Mouse (Mus musculus) MEL (cell line): ENCODE measurements around the gene Tsfm. TPM values are rescaled to one million over a fixed set of nuclear protein-coding genes. Genes with fewer than 3 reads are reported as not detected.

ENCODE experiments used
- DNase-seq: peaks from one replicate; pipeline ENCODE4 v3.0.0; 2011; ENCODE audit warnings: low read depth, low spot score
- H3K27ac ChIP-seq: 2 replicates; pipeline ENCODE4 v1.5.1; 2012; ENCODE audit warnings: low read depth, mild to moderate bottlenecking, control low read depth, low read length, moderate library complexity; ENCODE audit not compliant: control insufficient read depth
- H3K27me3 ChIP-seq, 2 experiments: fragments of 150-350 bp in 1 of 2; sonication (generic) in 1 of 2; 2 replicates each; pipeline ENCODE4 v1.6.1; 2012; ENCODE audit warnings: low read length in 2 of 2, mild to moderate bottlenecking in 2 of 2, improper control_type of control experiment in 1 of 2, moderate library complexity in 1 of 2; ENCODE audit not compliant: insufficient read depth in 2 of 2, control insufficient read depth in 1 of 2
- H3K36me3 ChIP-seq, 2 experiments: 2 replicates each; pipeline ENCODE4 v1.6.1; 2012 to 2014; ENCODE audit warnings: low read length in 2 of 2, improper control_type of control experiment in 1 of 2, inconsistent platforms in 1 of 2, mild to moderate bottlenecking in 1 of 2; ENCODE audit not compliant: insufficient read depth in 2 of 2, control insufficient read depth in 1 of 2
- H3K4me1 ChIP-seq, 2 experiments: fragments of 150-350 bp in 1 of 2; sonication (generic) in 1 of 2; 2 replicates each; pipeline ENCODE4 v1.6.1; 2012; ENCODE audit warnings: low read length in 2 of 2, improper control_type of control experiment in 1 of 2, mild to moderate bottlenecking in 1 of 2; ENCODE audit not compliant: insufficient read depth in 2 of 2, control insufficient read depth in 1 of 2
- H3K4me3 ChIP-seq, 2 experiments: fragments of 150-350 bp in 1 of 2; sonication (generic) in 1 of 2; 2 replicates each; pipeline ENCODE4 v1.5.1; 2012; ENCODE audit warnings: low read depth in 2 of 2, low read length in 2 of 2, mild to moderate bottlenecking in 2 of 2, moderate library complexity in 2 of 2, control low read depth in 1 of 2, improper control_type of control experiment in 1 of 2; ENCODE audit not compliant: control insufficient read depth in 1 of 2, insufficient read depth in 1 of 2
- H3K79me2 ChIP-seq: 2 replicates; pipeline ENCODE4 v1.6.1; 2012; ENCODE audit warnings: mild to moderate bottlenecking, low read length, moderate library complexity; ENCODE audit not compliant: control insufficient read depth, poor library complexity, insufficient read depth
- H3K9ac ChIP-seq: 2 replicates; pipeline ENCODE4 v1.6.1; 2012; ENCODE audit warnings: low read depth, mild to moderate bottlenecking, control low read depth, low read length, moderate library complexity; ENCODE audit not compliant: control insufficient read depth, poor library complexity, severe bottlenecking
- H3K9me3 ChIP-seq: fragments of 150-350 bp; sonication (generic); replicated peaks from 2 replicates; pipeline ENCODE4 v1.6.1; 2012; ENCODE audit warnings: mild to moderate bottlenecking, low read length, improper control_type of control experiment, moderate library complexity; ENCODE audit not compliant: insufficient read depth
- BHLHE40 ChIP-seq: IDR thresholded peaks from 2 replicates; pipeline ENCODE4 v1.6.1; 2012; ENCODE audit warnings: low read depth, mild to moderate bottlenecking, inconsistent platforms, low read length, improper control_type of control experiment, borderline replicate concordance
- CHD1 ChIP-seq: IDR thresholded peaks from 2 replicates; pipeline ENCODE4 v1.6.1; 2012; ENCODE audit warnings: low read depth, mild to moderate bottlenecking, inconsistent platforms, low read length, improper control_type of control experiment
- CHD2 ChIP-seq: IDR thresholded peaks from 2 replicates; pipeline ENCODE4 v1.6.1; 2011; ENCODE audit warnings: low read length, improper control_type of control experiment
- CTCF ChIP-seq, 3 experiments: IDR thresholded peaks in 2 of 3; conservative IDR thresholded peaks in 1 of 3; 2 replicates each; pipeline ENCODE4 v1.5.1; 2011 to 2012; ENCODE audit warnings: low read length in 3 of 3, low read depth in 2 of 3, mild to moderate bottlenecking in 2 of 3, improper control_type of control experiment in 1 of 3, inconsistent platforms in 1 of 3, mixed read lengths in 1 of 3, moderate library complexity in 1 of 3; ENCODE audit not compliant: control insufficient read depth in 1 of 3, insufficient read depth in 1 of 3, poor library complexity in 1 of 3, severe bottlenecking in 1 of 3
- E2F4 ChIP-seq: IDR thresholded peaks from 2 replicates; pipeline ENCODE4 v1.6.1; 2011; ENCODE audit warnings: low read depth, low read length, improper control_type of control experiment, borderline replicate concordance
- ELF1 ChIP-seq: IDR thresholded peaks from 2 replicates; pipeline ENCODE4 v1.6.1; 2014; ENCODE audit warnings: low read depth, mild to moderate bottlenecking, inconsistent platforms, low read length, improper control_type of control experiment, moderate library complexity
- EP300 ChIP-seq, 2 experiments: IDR thresholded peaks; 2 replicates each; pipeline ENCODE4 v1.6.1; 2011; ENCODE audit warnings: improper control_type of control experiment in 2 of 2, low read length in 2 of 2, low read depth in 1 of 2, mild to moderate bottlenecking in 1 of 2
- ETS1 ChIP-seq: IDR thresholded peaks from 2 replicates; pipeline ENCODE4 v1.6.1; 2012; ENCODE audit warnings: low read depth, mild to moderate bottlenecking, inconsistent platforms, low read length, improper control_type of control experiment, moderate library complexity
- GABPA ChIP-seq: IDR thresholded peaks from 2 replicates; pipeline ENCODE4 v1.6.1; 2012; ENCODE audit warnings: low read depth, mild to moderate bottlenecking, inconsistent platforms, low read length, improper control_type of control experiment, moderate library complexity
- GATA1 ChIP-seq: IDR thresholded peaks from 2 replicates; pipeline ENCODE4 v1.6.1; 2011; ENCODE audit warnings: low read depth, low read length, improper control_type of control experiment
- HCFC1 ChIP-seq: IDR thresholded peaks from 2 replicates; pipeline ENCODE4 v1.6.1; 2012; ENCODE audit warnings: low read depth, mild to moderate bottlenecking, inconsistent platforms, low read length, improper control_type of control experiment, moderate library complexity
- JUND ChIP-seq: IDR thresholded peaks from 2 replicates; pipeline ENCODE4 v1.6.1; 2011; ENCODE audit warnings: low read depth, mild to moderate bottlenecking, improper control_type of control experiment, low read length
- KAT2A ChIP-seq: conservative IDR thresholded peaks from 2 replicates; pipeline ENCODE4 v1.6.1; 2012; ENCODE audit warnings: low read depth, low read length, improper control_type of control experiment, inconsistent platforms
- MAFK ChIP-seq: IDR thresholded peaks from 2 replicates; pipeline ENCODE4 v1.6.1; 2011; ENCODE audit warnings: low read depth, mild to moderate bottlenecking, low read length, improper control_type of control experiment, borderline replicate concordance
- MAX ChIP-seq: IDR thresholded peaks from 2 replicates; pipeline ENCODE4 v1.6.1; 2011; ENCODE audit warnings: low read length, improper control_type of control experiment
- MAZ ChIP-seq: IDR thresholded peaks from 2 replicates; pipeline ENCODE4 v1.6.1; 2012; ENCODE audit warnings: low read depth, mild to moderate bottlenecking, inconsistent platforms, low read length, improper control_type of control experiment
- MEF2A ChIP-seq: IDR thresholded peaks from 2 replicates; pipeline ENCODE4 v1.6.1; 2014; ENCODE audit warnings: low read depth, mild to moderate bottlenecking, inconsistent platforms, low read length, improper control_type of control experiment; ENCODE audit not compliant: poor library complexity, insufficient replicate concordance, severe bottlenecking; ENCODE audit errors: extremely low read depth
- MXI1 ChIP-seq: IDR thresholded peaks from 2 replicates; pipeline ENCODE4 v1.6.1; 2011; ENCODE audit warnings: mild to moderate bottlenecking, low read depth, low read length, improper control_type of control experiment
- MYB ChIP-seq: IDR thresholded peaks from 2 replicates; pipeline ENCODE4 v1.6.1; 2011; ENCODE audit warnings: mild to moderate bottlenecking, low read depth, low read length, improper control_type of control experiment
- MYC ChIP-seq: IDR thresholded peaks from 2 replicates; pipeline ENCODE4 v1.6.1; 2011; ENCODE audit warnings: low read depth, mild to moderate bottlenecking, low read length, improper control_type of control experiment, moderate library complexity
- NELFE ChIP-seq: IDR thresholded peaks from 2 replicates; pipeline ENCODE4 v1.6.1; 2011; ENCODE audit warnings: low read depth, low read length, improper control_type of control experiment
- NRF1 ChIP-seq: IDR thresholded peaks from 2 replicates; pipeline ENCODE4 v1.6.1; 2014; ENCODE audit warnings: low read depth, mild to moderate bottlenecking, inconsistent platforms, low read length, improper control_type of control experiment, moderate library complexity; ENCODE audit not compliant: poor library complexity, insufficient read depth, severe bottlenecking
- POLR2A ChIP-seq, 2 experiments: IDR thresholded peaks; 2 replicates each; pipeline ENCODE4 v1.6.1; 2011 to 2012; ENCODE audit warnings: low read length in 2 of 2, mild to moderate bottlenecking in 2 of 2, control low read depth in 1 of 2, improper control_type of control experiment in 1 of 2, low read depth in 1 of 2, moderate library complexity in 1 of 2; ENCODE audit not compliant: control insufficient read depth in 1 of 2, insufficient read depth in 1 of 2, poor library complexity in 1 of 2
- POLR2AphosphoS2 ChIP-seq: IDR thresholded peaks from 2 replicates; pipeline ENCODE4 v1.6.1; 2011; ENCODE audit warnings: low read length, improper control_type of control experiment
- POLR2AphosphoS5 ChIP-seq: IDR thresholded peaks from 2 replicates; pipeline ENCODE4 v1.6.1; 2012; ENCODE audit warnings: low read depth, borderline replicate concordance, mild to moderate bottlenecking, inconsistent platforms, low read length, moderate library complexity, mixed read lengths
- RAD21 ChIP-seq: IDR thresholded peaks from 2 replicates; pipeline ENCODE4 v1.6.1; 2011; ENCODE audit warnings: mild to moderate bottlenecking, low read depth, low read length, improper control_type of control experiment
- SIN3A ChIP-seq: IDR thresholded peaks from 2 replicates; pipeline ENCODE4 v1.6.1; 2012; ENCODE audit warnings: low read length, improper control_type of control experiment, inconsistent platforms
- SMC3 ChIP-seq: IDR thresholded peaks from 2 replicates; pipeline ENCODE4 v1.6.1; 2011; ENCODE audit warnings: low read depth, low read length, improper control_type of control experiment
- TAL1 ChIP-seq: IDR thresholded peaks from 2 replicates; pipeline ENCODE4 v1.6.1; 2012; ENCODE audit warnings: mild to moderate bottlenecking, inconsistent platforms, low read length, moderate library complexity, mixed read lengths
- TBP ChIP-seq: IDR thresholded peaks from 2 replicates; pipeline ENCODE4 v1.8.0; 2011; ENCODE audit warnings: low read depth, low read length, improper control_type of control experiment
- UBTF ChIP-seq: IDR thresholded peaks from 2 replicates; pipeline ENCODE4 v1.6.1; 2012; ENCODE audit warnings: low read depth, mild to moderate bottlenecking, inconsistent platforms, low read length, improper control_type of control experiment, moderate library complexity, borderline replicate concordance; ENCODE audit not compliant: insufficient read depth
- USF1 ChIP-seq: IDR thresholded peaks from 2 replicates; pipeline ENCODE4 v1.6.1; 2014; ENCODE audit warnings: low read depth, mild to moderate bottlenecking, inconsistent platforms, low read length, improper control_type of control experiment, moderate library complexity
- USF2 ChIP-seq, 2 experiments: IDR thresholded peaks; 2 replicates each; pipeline ENCODE4 v1.6.1; 2011 to 2012; ENCODE audit warnings: improper control_type of control experiment in 2 of 2, low read length in 2 of 2, borderline replicate concordance in 1 of 2, inconsistent platforms in 1 of 2, low read depth in 1 of 2, mild to moderate bottlenecking in 1 of 2; ENCODE audit not compliant: insufficient read depth in 1 of 2
- ZC3H11A ChIP-seq: IDR thresholded peaks from 2 replicates; pipeline ENCODE4 v1.6.1; 2012; ENCODE audit warnings: low read depth, mild to moderate bottlenecking, inconsistent platforms, low read length, improper control_type of control experiment
- ZKSCAN1 ChIP-seq: IDR thresholded peaks from 2 replicates; pipeline ENCODE4 v1.6.1; 2012; ENCODE audit warnings: low read depth, mild to moderate bottlenecking, inconsistent platforms, low read length, improper control_type of control experiment, moderate library complexity
- ZMIZ1 ChIP-seq: IDR thresholded peaks from 2 replicates; pipeline ENCODE4 v1.6.1; 2012; ENCODE audit warnings: low read depth, mild to moderate bottlenecking, inconsistent platforms, low read length, improper control_type of control experiment, moderate library complexity
- ZNF384 ChIP-seq: IDR thresholded peaks from 2 replicates; pipeline ENCODE4 v1.6.1; 2012; ENCODE audit warnings: low read depth, mild to moderate bottlenecking, inconsistent platforms, low read length, improper control_type of control experiment
- polyA plus RNA-seq, 2 experiments: library from polyadenylated mRNA; stranded (reverse) in 1 of 2; unstranded in 1 of 2; fragments of >175 nt in 1 of 2; fragments of >200 nt in 1 of 2; gene quantifications; 2 replicates each; pipeline versions ENCODE4 v1.2.1 to v1.2.4; 2012; ENCODE audit warnings: low replicate concordance in 2 of 2, low read depth in 1 of 2; ENCODE audit not compliant: insufficient read length in 2 of 2, insufficient read depth in 1 of 2, missing spikeins in 1 of 2
- total RNA-seq: library from RNA; depleted of rRNA; stranded (reverse); fragments of 300-350 nt; gene quantifications from 2 replicates; pipeline ENCODE4 v1.2.3, GENCODE M21; 2012

The Tsfm gene
- total and polyA plus RNA-seq, 3 experiments, result 84.7 to 90.0 TPM; not detected in 1

DNA sequence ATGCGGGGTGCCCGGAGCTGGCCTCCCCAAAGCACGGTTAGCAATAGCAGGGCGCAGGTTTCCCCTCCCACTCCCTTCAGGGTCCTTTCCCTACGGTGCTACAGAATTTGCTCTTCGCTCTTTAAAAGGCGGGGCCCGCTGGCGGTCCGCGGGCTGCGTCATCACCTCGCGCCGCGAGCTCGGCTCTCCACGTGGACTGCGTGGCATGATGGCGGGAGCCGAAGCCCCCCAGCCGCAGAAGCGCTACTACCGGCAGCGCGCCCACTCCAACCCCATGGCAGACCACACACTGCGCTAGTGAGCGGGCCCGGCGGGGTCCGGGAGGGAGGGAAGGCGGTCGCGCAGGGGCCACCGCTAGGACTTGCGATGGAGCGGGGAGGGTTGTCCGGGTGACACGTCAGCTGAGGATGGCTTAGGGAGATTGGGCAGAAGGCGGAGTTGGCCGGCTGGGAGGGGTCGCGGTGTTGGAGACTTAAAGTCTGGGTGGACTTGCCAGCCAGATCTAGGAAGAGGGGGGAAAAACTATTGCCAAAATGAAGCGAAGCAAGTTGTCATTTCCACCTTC, 11.2 kb upstream of the Tsfm start:
- Histone ChIP-seq H3K4me1 (no peaks in the 10 kb centered on the region), H3K9me3 (no peaks in the 10 kb centered on the region), H3K27ac (peak overlapping the region; percentile 68), H3K27me3 (no peaks in the 10 kb centered on the region), H3K4me3 (peak overlapping the region; percentile 88 to 96), H3K9ac (peak overlapping the region; percentile 98), H3K79me2 (peaks cover 4% of the 10 kb centered on the region; the same call in 1 of the 2 replicates), H3K36me3 (no peaks in the 10 kb centered on the region; a peak in 1 of 4 replicates)
- peak; percentile 95 for DNase-seq
- TF ChIP-seq GATA1 (no peak), GABPA (no peak), USF1 (peak; percentile 73), UBTF (no peak), POLR2AphosphoS5 (no peak), ZMIZ1 (peak; percentile 65; the same call in 1 of the 2 replicates), ZNF384 (no peak), ETS1 (no peak), MEF2A (no peak), ELF1 (no peak), MYC (peak; percentile 98), ZKSCAN1 (no peak), MXI1 (peak; percentile 100), BHLHE40 (no peak), HCFC1 (peak; percentile 90), MAZ (peak; percentile 49; the same call in 1 of the 2 replicates), POLR2AphosphoS2 (peak; percentile 48; the same call in 1 of the 2 replicates), SMC3 (no peak), USF2 (IDR thresholded peaks at IDR 0.05; ENCODE audit: borderline replicate concordance in 1 of 2, insufficient read depth in 1 of 2, low read depth in 1 of 2, low read length in 2 of 2) (no peak), CTCF (IDR thresholded peaks at IDR 0.05 in 2 of 3, conservative IDR thresholded peaks at IDR 0.05 in 1 of 3; ENCODE audit: control insufficient read depth in 1 of 3, insufficient read depth in 1 of 3, low read depth in 2 of 3, low read length in 3 of 3, poor library complexity in 1 of 3, severe bottlenecking in 1 of 3) (no peak), MAX (peak; percentile 99), CHD2 (no peak), SIN3A (peak; percentile 99), JUND (no peak), NELFE (peak; percentile 64), ZC3H11A (no peak), TAL1 (no peak), NRF1 (no peak), POLR2A (IDR thresholded peaks at IDR 0.05; ENCODE audit: control insufficient read depth in 1 of 2, insufficient read depth in 1 of 2, low read depth in 1 of 2, low read length in 2 of 2, poor library complexity in 1 of 2) (peak; percentile 70 to 78; a peak in 3 of 4 replicates), CHD1 (no peak), EP300 (IDR thresholded peaks at IDR 0.05; ENCODE audit: low read depth in 1 of 2, low read length in 2 of 2) (no peak), KAT2A (no peak), MYB (no peak), TBP (no peak), MAFK (no peak), RAD21 (no peak), E2F4 (no peak)
